Mouse (Mus musculus) ovary, adult 18-20 months (tissue): ENCODE data around the gene Cdk6.
"Not testable (repeated sequence)": the region's sequence is repeated elsewhere in the genome, so short reads cannot be mapped to it uniquely, and the experiment has no call there.

Experiments
- DNase-seq: peaks from one replicate; pipeline ENCODE4 v3.0.0; 2022; ENCODE audit warnings: low spot score, mixed read lengths

The Cdk6 gene

DNA sequence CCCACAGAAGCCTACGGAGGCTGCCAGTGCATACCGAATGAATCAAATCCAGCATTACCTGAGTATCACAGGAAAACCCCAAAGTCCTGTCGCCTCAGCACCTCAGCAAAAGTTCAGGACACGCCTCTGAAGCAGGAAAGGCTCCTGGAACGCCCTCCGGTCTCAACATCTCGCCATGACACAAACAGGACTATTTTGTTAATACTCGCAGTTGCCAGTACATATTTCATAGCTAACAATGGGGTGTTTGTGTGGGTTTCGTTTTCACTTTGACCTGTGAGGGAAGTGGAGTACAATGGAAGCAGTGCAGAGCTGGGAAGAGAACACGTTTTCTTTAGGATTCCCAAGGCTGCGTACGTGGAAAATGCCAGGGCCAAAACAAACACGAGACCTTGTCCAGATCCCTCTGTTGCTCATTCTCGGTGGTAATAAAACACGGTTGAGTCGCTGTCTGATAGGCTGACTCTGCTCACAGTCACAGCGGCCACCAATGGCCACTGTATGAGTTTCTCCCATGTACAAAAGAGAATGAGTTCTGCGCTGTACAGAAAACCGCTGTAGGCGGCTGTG, 91.9 kb downstream of the Cdk6 start:
- DNase-seq = not testable (repeated sequence)

DNA sequence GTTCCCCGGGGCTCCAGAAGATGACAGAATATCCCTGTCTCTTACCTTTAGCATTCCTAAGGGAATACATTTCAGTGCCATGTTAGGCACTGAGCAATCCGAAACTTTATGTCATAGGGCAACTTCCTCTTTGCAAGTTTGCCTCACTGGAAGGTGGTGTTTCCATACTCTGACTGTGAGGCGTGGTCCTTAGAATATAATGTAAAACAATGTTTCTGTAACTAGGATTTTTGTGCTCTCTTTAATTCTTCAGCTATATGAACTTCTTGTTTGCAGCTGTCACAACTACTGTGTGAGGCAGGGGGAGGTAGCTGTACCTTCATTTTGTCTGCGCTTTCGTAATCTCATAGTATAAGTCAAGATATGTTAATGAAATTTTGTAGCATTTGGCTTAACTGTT, 92.8 kb downstream of the Cdk6 start:
- not testable (repeated sequence) for DNase-seq

DNA sequence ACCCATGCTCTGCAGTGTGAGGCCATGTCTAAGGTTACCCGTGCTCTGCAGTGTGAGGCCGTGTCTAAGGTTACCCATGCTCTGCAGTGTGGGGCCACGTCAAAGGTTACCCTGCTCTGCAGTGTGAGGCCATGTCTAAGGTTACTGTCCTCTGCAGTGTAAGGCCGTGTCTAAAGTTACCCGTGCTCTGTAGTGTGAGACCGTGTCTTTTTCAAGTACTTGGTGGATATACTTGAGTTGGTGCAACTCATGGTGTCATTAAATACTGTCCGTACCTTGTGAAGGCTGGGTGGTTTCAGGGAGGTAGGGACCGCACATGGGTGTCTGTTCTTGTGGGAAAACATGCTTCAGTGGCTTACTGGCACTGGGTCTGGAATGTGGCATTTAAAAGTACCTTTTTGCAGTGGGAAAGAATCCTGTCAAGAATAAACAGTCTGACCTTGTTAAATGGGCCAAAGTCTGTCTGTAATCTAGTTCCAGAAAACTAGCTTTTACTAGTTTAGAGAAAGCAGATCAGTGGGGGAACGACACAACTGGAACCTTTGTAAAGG, 97.2 kb downstream of the Cdk6 start:
- DNase-seq = not testable (repeated sequence)

DNA sequence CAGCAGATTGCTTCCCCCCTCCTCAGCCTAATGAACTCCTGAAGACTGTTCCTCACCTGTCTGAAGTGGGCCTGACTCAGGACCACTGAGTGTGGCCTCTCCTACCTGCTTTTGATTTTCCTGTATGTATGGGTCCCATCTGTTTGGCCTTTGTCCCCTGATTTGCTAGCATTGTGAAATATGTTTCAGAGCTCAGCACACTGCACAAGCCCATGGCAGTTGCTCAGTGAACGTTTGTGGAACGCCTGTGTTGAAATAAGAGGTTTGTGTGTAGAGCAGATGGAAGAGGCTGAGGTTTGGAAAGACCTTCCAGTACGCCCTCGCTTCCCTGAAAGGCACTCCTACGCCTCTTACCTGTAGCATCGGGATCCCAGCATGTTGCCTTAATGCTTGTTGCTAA, 98.1 kb downstream of the Cdk6 start:
- DNase-seq = not testable (repeated sequence)

DNA sequence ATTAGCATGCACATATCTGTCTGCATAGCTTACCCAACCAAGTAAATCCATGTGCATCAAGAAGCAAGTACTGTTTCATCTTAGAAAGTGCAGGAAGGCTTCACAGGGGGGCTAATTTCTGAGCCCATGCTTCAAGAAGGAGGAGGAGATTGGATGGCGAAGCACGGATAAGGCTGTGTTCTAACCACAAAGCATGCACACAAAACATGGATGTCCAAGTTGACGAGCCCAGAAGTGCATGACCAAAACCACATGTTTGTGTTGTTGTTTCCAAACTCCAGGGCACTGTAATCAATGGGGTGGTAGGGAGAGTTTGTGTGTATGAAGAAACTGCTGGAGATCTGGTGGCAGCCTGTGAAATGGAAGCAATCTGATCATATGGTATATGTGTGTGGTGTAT, 101.2 kb downstream of the Cdk6 start:
- not testable (repeated sequence) for DNase-seq

- DNase-seq = not testable (repeated sequence)
Observed at GRCm38 (mm10) chr5:3451233-3451632, 109.9 kb downstream of the Cdk6 start.

DNA sequence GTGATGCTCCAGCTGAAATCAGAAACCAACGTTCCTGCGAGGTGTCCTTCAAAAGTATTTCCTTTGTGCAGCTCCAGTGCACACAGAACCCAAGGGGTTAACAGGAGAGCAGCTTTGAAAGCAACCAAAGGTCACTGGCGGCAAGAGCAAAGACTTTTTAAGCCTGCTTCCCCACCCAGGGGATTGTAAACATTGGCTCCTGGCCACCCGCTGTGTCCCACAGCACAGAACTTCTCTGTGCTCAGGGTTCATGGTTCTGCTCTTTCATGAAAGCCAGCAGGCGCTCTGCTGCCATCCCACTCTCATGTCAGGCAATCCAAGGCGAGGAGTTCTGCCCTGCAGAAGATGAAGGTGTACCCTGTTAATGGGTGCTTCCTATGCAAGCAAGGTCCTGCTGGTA, 112.7 kb downstream of the Cdk6 start:
- DNase-seq = not testable (repeated sequence)

DNA sequence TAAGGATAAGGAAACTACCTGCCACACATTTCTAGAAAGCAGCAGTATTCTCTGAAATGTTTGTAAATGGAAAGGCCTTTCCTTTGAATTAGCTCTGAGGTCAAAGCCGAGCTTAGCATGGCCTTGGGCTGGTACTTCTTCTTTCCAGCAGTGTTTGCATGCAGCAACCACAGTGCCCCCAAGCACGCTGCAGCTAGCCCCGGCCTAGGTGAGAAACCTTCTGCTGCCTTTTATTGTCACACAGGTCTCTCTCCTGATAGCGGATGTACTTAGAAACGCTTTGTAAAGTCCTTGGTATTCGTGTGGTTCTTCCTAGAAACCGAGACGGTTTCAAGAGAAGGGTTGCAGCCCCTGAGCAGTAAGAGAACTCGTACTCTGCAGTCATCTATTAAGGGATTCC, 119.6 kb downstream of the Cdk6 start:
- DNase-seq = no peak

DNA sequence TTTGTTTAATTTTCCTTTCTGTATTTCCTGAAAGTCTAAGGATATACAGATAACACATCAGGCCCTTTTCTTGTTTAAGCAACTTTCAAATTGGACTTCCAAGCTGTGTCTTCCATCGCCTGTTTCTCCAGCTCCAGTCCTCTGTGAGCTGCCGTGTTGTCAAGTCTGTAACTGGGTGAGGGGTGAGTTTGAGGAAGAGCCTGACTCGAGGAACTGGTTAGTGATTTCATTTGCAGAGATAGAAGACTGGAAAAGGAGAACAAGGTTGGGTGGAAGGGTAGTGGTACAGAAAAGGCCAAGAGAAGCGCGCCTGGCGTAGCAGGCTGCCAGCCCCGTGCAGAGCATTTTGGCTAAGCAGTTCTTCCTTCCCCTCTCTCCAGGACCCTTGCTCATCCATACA, 120.1 kb downstream of the Cdk6 start:
- DNase-seq = no peak

- no peak for DNase-seq
Observed at GRCm38 (mm10) chr5:3462897-3463757, 121.8 kb downstream of the Cdk6 start.

DNA sequence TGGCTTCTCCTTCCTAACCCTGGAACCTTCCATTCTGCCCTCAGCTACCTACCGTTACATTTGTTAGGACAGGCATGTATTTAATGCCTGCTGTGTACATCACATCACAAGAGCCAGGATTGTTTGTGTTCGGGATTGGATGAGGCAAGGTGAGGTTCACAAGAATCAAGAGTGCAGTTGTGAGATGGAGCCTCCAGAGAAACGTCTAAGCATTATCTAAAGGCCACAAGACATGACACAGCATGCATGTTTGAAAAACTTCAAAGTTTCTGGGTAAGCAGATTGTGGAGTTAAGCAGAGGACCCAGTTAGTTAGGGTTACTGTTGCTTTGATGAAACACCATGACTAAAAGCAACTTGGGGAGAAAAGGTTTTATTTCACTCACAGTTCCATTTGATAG, 122.5 kb downstream of the Cdk6 start:
- DNase-seq = no peak

DNA sequence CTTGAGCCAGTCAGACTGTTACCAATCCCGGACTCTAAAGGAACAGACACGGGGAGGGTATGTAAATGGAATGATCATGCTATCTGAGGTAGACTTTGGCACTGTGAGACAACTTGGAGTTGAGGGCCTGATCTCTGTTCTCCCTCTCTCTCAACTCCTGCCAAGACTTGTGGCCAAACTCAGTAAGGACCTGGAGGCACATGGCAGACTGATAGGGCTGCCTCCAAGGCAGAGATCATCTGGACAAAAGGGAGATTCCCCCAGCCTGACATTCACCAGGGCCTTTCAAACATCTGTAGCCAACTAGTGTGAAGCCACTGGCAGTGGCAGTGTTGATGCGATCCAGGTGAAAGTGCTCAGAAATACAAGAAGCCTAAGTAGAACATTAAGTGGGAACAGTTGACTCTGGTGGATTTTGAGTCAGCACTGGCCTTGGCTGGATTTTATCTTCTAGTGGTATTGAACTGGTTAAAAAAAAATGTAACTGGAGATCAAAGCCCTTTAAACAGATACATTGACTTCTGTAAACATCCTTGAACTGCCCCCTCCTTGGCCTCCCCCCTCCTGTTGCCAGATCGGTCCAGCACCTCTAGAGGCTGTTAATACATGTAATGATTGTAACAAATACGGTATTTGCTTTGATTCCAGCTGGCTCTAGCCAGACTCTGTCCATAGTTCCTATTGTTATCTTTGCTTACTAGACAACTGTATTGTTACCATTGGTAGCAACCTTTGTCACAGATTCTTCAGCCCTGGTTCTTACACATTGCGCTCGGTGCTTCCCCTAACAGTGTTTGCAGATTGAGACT, 125.0 kb downstream of the Cdk6 start:
- DNase-seq = no peak

- DNase-seq = no peak
Observed at GRCm38 (mm10) chr5:3470866-3471265, 129.6 kb downstream of the Cdk6 start.

GRCm38 (mm10) chr5:3472311-3473156, 131.2 kb downstream of the Cdk6 start:
- DNase-seq = peak; percentile 43

- DNase-seq = no peak
Observed at GRCm38 (mm10) chr5:3477711-3478110, 136.4 kb downstream of the Cdk6 start.

- no peak for DNase-seq
Observed at GRCm38 (mm10) chr5:3478216-3478615, 136.9 kb downstream of the Cdk6 start.

- DNase-seq = no peak
Observed at GRCm38 (mm10) chr5:3479016-3479795, 137.9 kb downstream of the Cdk6 start.

- DNase-seq = no peak
Observed at GRCm38 (mm10) chr5:3480637-3481395, 139.5 kb downstream of the Cdk6 start.

GRCm38 (mm10) chr5:3482474-3482873, 141.2 kb downstream of the Cdk6 start:
- no peak for DNase-seq
